Mouse (Mus musculus): ENCODE data around the gene Rad51ap2.

- TF ChIP-seq POLR2A (IDR thresholded peaks at IDR 0.05; ENCODE audit: low read depth, low read length): no peak
- TF ChIP-seq CTCF (IDR thresholded peaks at IDR 0.05; ENCODE audit: extremely low read depth, insufficient read depth, insufficient read length, insufficient replicate concordance): no peak
Observed at GRCm38 (mm10) chr12:11454146-11454545, 1.7 kb upstream of the Rad51ap2 start.

Data from spleen, adult 2 months (tissue).